Mouse (Mus musculus) embryonic fibroblast, embryonic 13.5 days (primary cell): Measurements from ENCODE around the gene Cyp1a2. TPM values are rescaled to one million over a fixed set of nuclear protein-coding genes. Genes with fewer than 3 reads are reported as not detected.
A peak's percentile ranks its signal among the peaks of the same experiment; 100 is the strongest.

ENCODE experiments used
- H3K27ac ChIP-seq: 2 replicates; pipeline ENCODE4 v1.5.1; 2012; ENCODE audit warnings: low read length, control low read depth, inconsistent platforms; ENCODE audit not compliant: insufficient read depth
- H3K4me1 ChIP-seq: 2 replicates; pipeline ENCODE4 v1.6.1; 2011; ENCODE audit warnings: low read length; ENCODE audit not compliant: control insufficient read depth, insufficient read depth
- H3K4me3 ChIP-seq: 2 replicates; pipeline ENCODE4 v1.5.1; 2011; ENCODE audit warnings: mild to moderate bottlenecking, control low read depth, low read length; ENCODE audit not compliant: insufficient read depth
- CTCF ChIP-seq: IDR thresholded peaks from 2 replicates; pipeline ENCODE4 v1.5.1; 2011; ENCODE audit warnings: mild to moderate bottlenecking, control low read depth, low read length, moderate library complexity, borderline replicate concordance; ENCODE audit not compliant: insufficient read depth
- POLR2A ChIP-seq: IDR thresholded peaks from 2 replicates; pipeline ENCODE4 v1.6.1; 2011; ENCODE audit warnings: low read depth, mild to moderate bottlenecking, control low read depth, low read length, moderate library complexity
- polyA plus RNA-seq: library from polyadenylated mRNA; stranded (reverse); fragments of >200 nt; gene quantifications from 2 replicates; pipeline ENCODE4 v1.2.4, GENCODE M21; 2011; ENCODE audit warnings: low read depth; ENCODE audit not compliant: missing spikeins, insufficient read length

Gene Cyp1a2
- polyA plus RNA-seq, 1 experiment: not detected

DNA sequence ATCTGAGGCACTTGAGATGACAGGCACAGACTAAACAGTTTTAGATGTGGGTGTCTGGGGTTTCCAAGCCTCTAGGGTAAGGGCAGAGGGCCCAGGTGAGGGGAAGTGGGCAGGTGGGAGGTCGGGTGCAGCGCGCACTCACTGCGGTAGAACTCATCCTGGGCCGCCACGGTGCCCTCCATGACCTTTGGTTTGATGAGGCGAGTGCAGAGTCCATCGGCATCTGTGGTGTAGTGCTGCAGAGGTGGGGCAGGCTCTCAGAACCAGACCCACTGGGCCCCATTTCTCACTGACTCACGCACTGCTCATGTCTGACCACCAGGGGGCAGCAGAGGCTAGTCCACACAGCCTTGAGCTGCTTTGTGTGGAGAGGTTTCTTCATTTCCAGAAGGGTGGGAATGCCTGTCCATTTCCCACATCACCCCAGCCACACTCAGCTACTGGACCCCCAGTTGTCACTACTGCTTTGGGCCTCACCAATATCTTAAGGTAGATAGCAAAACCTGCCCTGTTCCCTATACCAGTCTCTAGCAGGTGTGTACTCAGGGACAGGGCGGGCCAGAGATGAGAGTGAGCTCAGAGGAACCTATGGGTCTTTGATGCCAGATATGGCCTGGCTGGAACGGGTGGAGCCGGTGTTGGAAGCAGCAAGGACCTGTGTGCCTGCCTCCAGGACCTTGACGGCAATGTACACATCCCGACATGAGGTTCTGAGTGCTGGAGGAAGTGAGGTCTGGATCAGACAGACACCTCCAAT lies 54.2 kb downstream of the Cyp1a2 start:
- TF ChIP-seq POLR2A (no peak), CTCF (peak; percentile 94)
- no peak overlapping the region for H3K4me3 ChIP-seq
- peaks cover 12% of the 10 kb centered on the region for H3K4me1 ChIP-seq
- H3K27ac ChIP-seq: no peak overlapping the region

DNA sequence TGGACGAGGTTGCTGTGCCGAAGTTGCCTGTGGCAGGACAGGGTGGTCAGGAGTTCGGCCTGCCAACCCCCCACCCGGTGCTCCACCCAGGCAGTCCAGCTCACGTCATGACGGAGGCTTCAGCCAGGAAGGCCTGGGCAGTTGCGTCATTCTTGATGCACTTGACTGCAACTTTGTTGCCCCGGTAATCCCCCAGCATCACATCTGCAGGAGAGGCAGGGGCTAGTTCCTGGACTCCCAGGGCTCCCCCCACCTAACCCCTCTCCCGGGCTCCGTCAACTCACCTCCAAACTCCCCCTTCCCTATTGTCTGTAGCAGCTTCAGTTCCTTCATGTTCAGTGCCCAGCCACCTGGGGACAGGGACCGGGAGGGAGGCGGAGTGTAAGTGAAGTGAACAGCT lies 54.8 kb downstream of the Cyp1a2 start:
- H3K4me3 ChIP-seq: no peak overlapping the region
- no peak for TF ChIP-seq CTCF
- H3K4me1 ChIP-seq: peaks cover 8% of the 10 kb centered on the region
- H3K27ac ChIP-seq: no peak overlapping the region

DNA sequence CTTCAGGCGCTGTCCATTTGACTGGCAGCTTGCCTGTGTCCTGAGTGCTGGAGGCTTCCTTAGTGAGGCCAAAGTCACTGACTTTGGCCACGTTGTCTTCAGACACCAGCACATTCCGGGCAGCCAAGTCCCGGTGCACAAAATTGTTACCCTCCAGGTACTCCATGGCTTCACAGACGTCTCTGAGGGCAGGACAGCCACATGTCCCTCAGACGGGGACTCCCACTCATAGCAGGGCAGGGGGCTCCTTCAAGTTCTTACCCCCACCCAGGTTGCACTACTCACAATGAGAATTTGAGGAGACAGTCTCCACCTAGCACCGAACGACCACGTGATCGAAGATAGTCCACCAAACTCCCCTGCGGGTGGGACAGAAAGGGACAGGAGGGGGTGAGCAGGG lies 55.6 kb downstream of the Cyp1a2 start:
- H3K27ac ChIP-seq: no peak overlapping the region
- no peak overlapping the region for H3K4me3 ChIP-seq
- TF ChIP-seq CTCF: no peak
- peaks cover 8% of the 10 kb centered on the region for H3K4me1 ChIP-seq

DNA sequence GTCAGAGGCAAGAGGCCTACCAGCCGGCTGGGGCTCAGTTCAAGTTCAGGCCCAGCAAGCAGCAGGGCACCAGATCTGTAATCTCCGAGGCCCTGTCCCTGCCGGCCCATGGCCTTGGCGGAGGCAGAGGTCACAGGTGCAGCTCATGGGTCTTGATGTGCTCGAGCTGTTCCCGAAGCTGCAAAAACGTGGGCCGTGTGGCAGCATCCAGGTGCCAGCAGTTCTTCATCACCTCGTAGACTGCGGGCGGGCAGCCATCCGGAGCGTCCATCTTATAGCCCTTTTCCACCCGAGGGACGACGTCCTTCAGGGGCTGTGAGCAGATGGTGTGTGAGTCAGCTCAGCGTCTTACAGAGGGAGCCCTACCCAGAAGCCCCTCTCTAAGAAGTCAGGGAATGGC lies 56.3 kb downstream of the Cyp1a2 start:
- no peak overlapping the region for H3K27ac ChIP-seq
- H3K4me3 ChIP-seq: no peak overlapping the region
- peaks cover 8% of the 10 kb centered on the region for H3K4me1 ChIP-seq
- no peak for TF ChIP-seq CTCF
- no peak for TF ChIP-seq POLR2A

Other genes starting within 250 kb of the Cyp1a2 start
- gene Ppcdc, start 243.6 kb downstream of the Cyp1a2 start, polyA plus RNA-seq: 26.6 and 31.0 TPM in 2 replicates
- 23.7 and 26.1 TPM in 2 replicates for gene Scamp5, start 215.6 kb downstream of the Cyp1a2 start, polyA plus RNA-seq
- 0.61 TPM in 1 of 2 replicates, not detected in the other for gene Rpp25, start 179.7 kb downstream of the Cyp1a2 start, polyA plus RNA-seq
- 252 and 293 TPM in 2 replicates for gene Cox5a, start 162.4 kb downstream of the Cyp1a2 start, polyA plus RNA-seq
- gene Fam219b, start 146.2 kb downstream of the Cyp1a2 start, polyA plus RNA-seq: 12.6 and 13.0 TPM in 2 replicates
- 32.2 and 35.6 TPM in 2 replicates for gene Mpi, start 130.9 kb downstream of the Cyp1a2 start, polyA plus RNA-seq
- 37.0 and 38.2 TPM in 2 replicates for gene Scamp2, start 122.8 kb downstream of the Cyp1a2 start, polyA plus RNA-seq
- 17.6 and 19.4 TPM in 2 replicates for gene Ulk3, start 94.3 kb downstream of the Cyp1a2 start, polyA plus RNA-seq
- gene Cplx3, start 77.4 kb downstream of the Cyp1a2 start, polyA plus RNA-seq: not detected in 2 replicates
- not detected in 2 replicates for gene Lman1l, start 62.9 kb downstream of the Cyp1a2 start, polyA plus RNA-seq
- gene Csk, start 30.1 kb downstream of the Cyp1a2 start, polyA plus RNA-seq: 51.2 and 56.2 TPM in 2 replicates
- not detected in 2 replicates for gene Cyp1a1, start 4.2 kb upstream of the Cyp1a2 start, polyA plus RNA-seq
- 16.6 and 19.8 TPM in 2 replicates for gene Edc3, start 24.8 kb upstream of the Cyp1a2 start, polyA plus RNA-seq
- gene Clk3, start 82.2 kb upstream of the Cyp1a2 start, polyA plus RNA-seq: 46.4 and 54.8 TPM in 2 replicates
- gene Arid3b, start 153.1 kb upstream of the Cyp1a2 start, polyA plus RNA-seq: 4.2 and 4.5 TPM in 2 replicates
- gene Ubl7, start 227.3 kb upstream of the Cyp1a2 start, polyA plus RNA-seq: 55.2 and 56.6 TPM in 2 replicates